17 mouse cellular contexts compared by ENCODE assay signal in genomic region chr6:84130867-84131266, GRCm38 (mm10).
"Had no signal": no experiment of that assay in that cellular context is flagged by ENCODE, and none has a peak within 500 bp of the region (broad histone marks: within the 10 kb centered on the region; RNA-seq: fewer than 3 reads in every experiment).

No protein-coding gene starts in this region.

- H3K36me3 ChIP-seq: liver, embryonic 15.5 days; neural tube, embryonic 12.5 days; stomach, embryonic 15.5 days had no signal

- ATAC-seq: lung, postnatal 0 days had no signal

- H3K4me2 ChIP-seq: liver, embryonic 11.5 days; liver, embryonic 15.5 days; neural tube, embryonic 12.5 days; stomach, embryonic 15.5 days had no signal

- H3K4me3 ChIP-seq: layer of hippocampus, adult 2 months; liver, embryonic 15.5 days; neural tube, embryonic 12.5 days; stomach, embryonic 15.5 days had no signal

- H3K9ac ChIP-seq: liver, embryonic 15.5 days; neural tube, embryonic 12.5 days; stomach, embryonic 15.5 days had no signal

- H3K27ac ChIP-seq: layer of hippocampus, adult 2 months; liver, embryonic 15.5 days; neural tube, embryonic 12.5 days; stomach, embryonic 15.5 days had no signal

- DNase-seq: kidney, adult 11 months; kidney, adult 9 months; kidney, postnatal 10 days; kidney, postnatal 4 days; left cerebral cortex, postnatal 4 days; lung, adult 2 months; lung, postnatal 36 days; midbrain, embryonic 14.5 days; spleen, adult 18-20 months; thymus, adult 2 months; thymus, postnatal 25 days had no signal

- H3K9me3 ChIP-seq: liver, embryonic 15.5 days; neural tube, embryonic 12.5 days; stomach, embryonic 15.5 days had no signal

- H3K27me3 ChIP-seq: liver, embryonic 15.5 days; neural tube, embryonic 12.5 days; stomach, embryonic 15.5 days had no signal

- H3K4me1 ChIP-seq: liver, embryonic 15.5 days had no signal
